Mouse (Mus musculus): ENCODE measurements around the gene Gm49322.
"Not testable (repeated sequence)": the region's sequence is repeated elsewhere in the genome, so short reads cannot be mapped to it uniquely, and the experiment has no call there.

The Gm49322 gene

GRCm38 (mm10) chr10:80605721-80606120 is at the start of gene Gm49322:
Gene Gm49322, plus strand, starts transcription at chr10:80606021.
- DNase-seq (ENCODE audit: extremely low read depth, low read depth), result not testable (repeated sequence)

DNA sequence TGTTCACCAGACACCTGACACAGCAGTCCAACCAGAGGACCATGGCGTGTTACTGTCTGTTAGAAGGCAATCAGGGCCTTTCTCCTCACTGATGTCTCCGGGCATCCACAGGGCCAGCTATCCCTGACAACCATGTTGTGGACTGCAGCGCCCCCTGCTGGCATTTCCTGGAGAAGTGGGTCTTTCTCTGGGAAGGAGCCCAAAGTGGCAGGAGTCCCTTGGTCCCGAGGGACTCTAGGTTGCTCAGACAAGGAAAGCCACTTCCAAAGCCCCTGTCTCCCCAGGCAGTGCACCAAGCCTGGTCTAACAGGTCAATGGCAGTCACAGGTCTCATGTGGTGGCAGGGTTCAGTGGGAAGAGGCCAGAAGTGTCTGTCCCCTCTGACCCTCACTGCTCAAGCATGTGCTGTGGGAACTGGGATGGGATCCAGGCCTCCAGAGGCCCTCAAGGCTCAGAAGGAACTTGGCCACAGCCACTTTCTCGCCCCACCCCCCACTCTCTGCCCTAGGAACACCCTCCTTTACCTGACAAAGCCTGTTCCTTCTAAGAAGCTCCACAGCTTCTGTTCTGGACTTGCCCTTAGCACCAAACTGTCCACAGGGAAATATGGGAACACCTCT is 48.4 kb upstream of the Gm49322 start:
- no peak for DNase-seq (ENCODE audit: extremely low read depth, low read depth)

GRCm38 (mm10) chr10:80559431-80559830 is 46.4 kb upstream of the Gm49322 start:
- no peak for DNase-seq (ENCODE audit: extremely low read depth, low read depth)

DNA sequence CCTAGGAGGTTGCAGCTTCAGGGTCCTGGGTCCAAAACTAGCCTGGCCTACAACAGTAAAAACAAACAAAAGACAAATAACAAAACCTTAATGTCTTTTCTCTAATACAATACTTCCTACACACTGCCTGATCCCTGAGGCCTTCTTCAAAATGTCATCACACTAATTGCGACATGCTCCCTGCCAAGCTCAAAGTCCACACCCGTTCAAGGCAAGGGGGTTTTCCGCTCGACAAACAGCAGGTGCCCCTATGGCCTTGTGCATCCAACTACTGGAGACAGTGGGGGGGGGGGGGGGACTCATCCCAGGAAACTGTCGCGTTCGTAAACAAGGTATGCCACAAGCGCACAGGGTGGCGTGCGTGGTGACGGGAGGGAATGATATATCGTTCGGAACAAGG is 45.2 kb upstream of the Gm49322 start:
- DNase-seq (ENCODE audit: extremely low read depth, low read depth), result no peak

GRCm38 (mm10) chr10:80561116-80561944 is 44.5 kb upstream of the Gm49322 start, which contains the start of gene Rexo1:
Gene Rexo1, minus strand, starts transcription at chr10:80561560.
- peak; percentile 89 for DNase-seq (ENCODE audit: extremely low read depth, low read depth)

DNA sequence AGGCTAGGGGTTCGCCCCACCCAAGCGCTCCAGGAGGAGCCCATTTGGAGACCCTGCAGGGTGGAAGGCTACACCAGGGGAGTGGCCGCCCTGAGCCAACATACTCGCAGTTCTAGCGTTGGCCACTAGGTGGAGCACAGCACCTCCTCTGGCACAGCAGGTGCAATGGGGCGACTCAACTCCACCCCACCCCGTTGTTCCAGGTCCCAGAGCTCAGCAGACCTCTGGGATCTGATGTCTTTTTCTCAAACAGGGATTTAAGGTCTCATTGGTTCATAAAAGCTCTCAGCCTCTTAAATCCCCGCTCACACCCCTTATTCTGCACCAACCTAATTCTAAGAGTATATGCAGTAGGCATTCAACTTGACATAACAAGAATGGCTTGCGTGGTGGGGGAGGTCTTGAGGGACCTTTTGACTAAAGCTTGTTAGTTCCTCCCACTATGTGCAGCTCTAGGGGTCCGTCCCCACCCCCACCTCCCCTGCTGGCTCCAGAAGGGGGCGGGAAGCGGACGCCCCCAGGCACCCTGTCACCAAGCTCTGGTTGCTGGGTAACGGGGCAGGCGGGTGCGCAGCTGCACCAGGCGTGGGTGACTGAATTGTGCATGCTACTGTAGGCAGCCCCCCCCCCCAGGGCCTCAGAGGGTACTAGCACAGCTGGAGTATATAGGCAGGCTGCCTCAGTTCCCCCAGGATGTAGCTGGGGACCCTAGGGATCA is 39.3 kb upstream of the Gm49322 start:
- no peak for DNase-seq (ENCODE audit: extremely low read depth, low read depth)

- DNase-seq (ENCODE audit: extremely low read depth, low read depth), result no peak
These were observed 36.9 kb upstream of the Gm49322 start for GRCm38 (mm10) chr10:80568876-80569275.

- peak; percentile 67 for DNase-seq (ENCODE audit: extremely low read depth, low read depth)
These were observed 36.2 kb upstream of the Gm49322 start for GRCm38 (mm10) chr10:80569664-80570066.

GRCm38 (mm10) chr10:80570419-80570818 is 35.4 kb upstream of the Gm49322 start:
- no peak for DNase-seq (ENCODE audit: extremely low read depth, low read depth)

DNA sequence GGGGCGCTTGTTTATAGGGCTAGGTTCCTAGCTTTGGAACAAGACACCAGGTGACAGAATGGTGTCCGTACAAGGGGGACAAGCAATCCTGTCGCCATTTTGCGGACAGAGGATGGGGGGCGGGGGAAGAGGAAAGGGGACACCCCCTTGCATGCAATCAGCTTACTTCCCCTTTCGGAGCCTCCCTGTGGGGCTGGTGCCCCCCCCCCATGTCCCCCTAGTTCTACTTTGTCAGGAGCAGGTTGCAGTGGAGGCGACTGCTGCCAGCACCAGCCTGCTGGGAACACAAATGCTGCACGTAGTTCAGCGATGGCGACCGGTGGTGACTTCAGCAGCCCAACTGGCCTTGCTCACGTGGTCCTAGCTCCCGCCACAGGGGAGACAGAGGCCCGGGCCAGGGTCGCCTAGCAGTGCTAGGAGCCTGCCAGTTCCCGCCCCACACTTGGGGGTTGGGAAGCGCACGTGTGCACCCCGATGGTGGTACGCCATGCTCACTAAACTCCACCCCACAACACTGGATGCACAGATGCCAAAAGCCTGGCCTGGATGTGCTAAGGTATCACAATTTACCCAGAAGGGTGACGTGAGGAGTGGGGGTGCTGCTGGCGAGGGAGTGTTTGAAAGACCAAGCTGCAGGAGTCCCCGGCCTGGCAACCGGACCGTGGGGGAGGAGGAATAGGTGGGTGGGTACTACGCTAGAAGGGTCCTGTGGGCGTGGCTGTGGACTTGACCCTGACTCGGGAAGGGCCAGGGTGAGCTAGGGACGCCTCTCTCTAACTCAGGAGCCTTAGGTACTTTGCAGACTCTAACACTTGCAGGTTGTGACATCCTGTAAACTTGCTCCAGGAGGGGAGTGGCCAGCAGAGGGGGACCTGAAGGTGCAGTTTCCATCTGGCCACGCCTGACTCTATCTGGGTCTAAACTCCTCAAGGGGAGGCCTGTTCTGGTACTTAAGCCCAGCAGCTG is 34.7 kb upstream of the Gm49322 start:
- peak; percentile 52 for DNase-seq (ENCODE audit: extremely low read depth, low read depth)

- DNase-seq (ENCODE audit: extremely low read depth, low read depth), result peak; percentile 46
These were observed 33.3 kb upstream of the Gm49322 start for GRCm38 (mm10) chr10:80572477-80572876.

DNA sequence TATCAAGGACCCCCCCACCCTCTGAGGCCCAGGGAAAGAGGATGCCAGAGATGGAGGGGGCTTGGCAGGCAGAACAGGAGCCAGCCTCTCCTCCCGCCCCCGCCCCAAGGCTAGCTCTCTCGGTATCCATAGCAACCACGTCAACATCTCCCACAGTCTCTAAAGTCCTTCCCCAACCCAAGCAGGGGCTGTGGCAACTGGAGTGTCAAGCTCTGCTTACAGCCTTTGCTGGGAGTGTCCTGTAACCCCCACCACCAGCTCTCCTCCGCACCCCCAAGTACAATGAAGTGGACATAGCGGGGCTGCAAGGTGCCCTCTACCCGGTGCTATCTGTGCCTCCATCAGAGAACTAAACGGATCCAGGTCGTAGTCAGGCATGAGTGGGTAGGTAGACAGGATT is 31.9 kb upstream of the Gm49322 start:
- no peak for DNase-seq (ENCODE audit: extremely low read depth, low read depth)

GRCm38 (mm10) chr10:80574896-80575295 is 30.9 kb upstream of the Gm49322 start:
- no peak for DNase-seq (ENCODE audit: extremely low read depth, low read depth)

DNA sequence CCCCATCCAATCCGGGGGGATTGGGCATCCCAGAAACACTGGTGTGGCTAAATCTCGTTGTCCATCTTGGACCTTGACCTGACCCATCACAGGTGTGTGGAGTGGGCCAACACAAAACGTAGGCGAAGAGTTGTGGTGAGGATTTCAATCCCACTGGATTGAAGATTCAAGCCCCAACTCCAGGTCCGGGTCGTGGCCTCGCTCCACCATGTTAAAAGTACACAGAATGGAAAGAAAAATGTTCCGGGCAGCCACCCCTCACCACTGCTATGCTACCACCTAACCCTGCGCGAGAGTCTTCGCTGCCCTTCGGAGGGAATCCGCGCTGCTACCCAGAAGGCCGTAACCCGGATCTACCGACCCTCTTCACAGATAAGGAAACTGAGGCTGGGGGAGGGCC is 29.9 kb upstream of the Gm49322 start:
- peak; percentile 39 for DNase-seq (ENCODE audit: extremely low read depth, low read depth)

GRCm38 (mm10) chr10:80576351-80577194 is 29.2 kb upstream of the Gm49322 start:
- peak; percentile 37 for DNase-seq (ENCODE audit: extremely low read depth, low read depth)

DNA sequence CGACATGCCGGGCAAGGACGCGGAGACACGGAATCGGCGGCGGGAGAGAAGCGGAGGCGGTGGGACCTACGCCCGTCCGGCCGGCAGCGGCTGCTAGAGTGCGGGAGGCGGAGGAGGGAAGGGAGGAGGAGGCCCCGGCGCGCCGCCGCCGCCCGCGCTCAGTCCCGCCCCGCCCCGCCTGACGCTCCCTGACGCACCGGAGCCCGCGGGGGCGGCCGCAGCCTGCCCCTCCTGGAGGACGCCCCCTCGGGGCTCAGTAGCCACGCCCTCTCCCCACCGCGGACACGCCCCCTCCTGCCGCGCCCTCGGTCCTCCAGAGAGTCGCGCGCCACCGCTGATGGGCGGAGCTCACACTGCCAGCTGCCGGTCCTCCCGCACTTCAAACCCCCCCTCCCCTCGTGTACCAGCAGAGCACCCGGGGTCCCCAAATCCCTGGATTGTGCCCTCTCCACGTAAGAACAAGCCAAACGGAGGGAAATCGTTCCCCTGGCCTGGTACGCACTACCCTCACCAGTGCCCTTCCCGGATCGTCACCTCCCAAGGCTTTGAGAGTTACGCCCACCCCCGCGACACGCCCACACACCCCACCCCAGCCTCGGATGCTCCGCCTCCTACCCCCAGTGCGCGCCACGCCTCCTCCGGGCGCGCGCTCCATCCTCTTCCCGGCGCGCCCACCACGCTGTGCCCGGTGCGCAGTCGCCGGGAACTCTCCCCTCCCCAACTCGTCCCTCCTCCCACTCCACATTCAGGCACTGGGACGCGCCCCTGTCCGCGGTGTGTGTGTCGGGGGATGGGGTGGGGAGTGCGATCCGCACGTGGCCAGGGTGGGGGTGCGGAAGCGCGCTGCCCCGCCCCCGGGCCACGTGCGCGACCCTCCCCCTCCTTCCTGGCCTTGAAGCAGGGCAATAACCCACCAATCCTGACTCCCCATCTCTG is 28.4 kb upstream of the Gm49322 start, which contains the start of gene Klf16:
Gene Klf16 (minus strand): TSS at position 127 of the 936 bp plus-strand sequence.
- peak; percentile 78 for DNase-seq (ENCODE audit: extremely low read depth, low read depth)

GRCm38 (mm10) chr10:80578131-80578750 is 27.6 kb upstream of the Gm49322 start:
- peak; percentile 71 for DNase-seq (ENCODE audit: extremely low read depth, low read depth)

GRCm38 (mm10) chr10:80578911-80579310 is 26.9 kb upstream of the Gm49322 start:
- DNase-seq (ENCODE audit: extremely low read depth, low read depth), result peak; percentile 86

Data from MEL-GATA-1-ER (cell line).